Mouse (Mus musculus) bone marrow, adult 2 months (tissue): ENCODE measurements at regions not wholly inside any gene's neighbourhood (a gene's known extent, or its start where the extent isn't known, plus 50 kb on each side); places are given as distances from the start of the nearest gene placed in this dataset.

ENCODE experiments used
- H3K27ac ChIP-seq: fragments of 200-500 bp; 2 replicates; pipeline ENCODE4 v1.5.1; 2012; ENCODE audit warnings: low read depth, mild to moderate bottlenecking, control low read depth, inconsistent platforms, low read length; ENCODE audit not compliant: control insufficient read depth, poor library complexity, insufficient read depth
- H3K4me1 ChIP-seq: fragments of 200-500 bp; 2 replicates; pipeline ENCODE4 v1.6.1; 2011; ENCODE audit warnings: low read length; ENCODE audit not compliant: control insufficient read depth, insufficient read depth
- H3K4me3 ChIP-seq: fragments of 200-500 bp; replicated peaks from 2 replicates; pipeline ENCODE3; 2011; ENCODE audit warnings: mild to moderate bottlenecking, low read depth, low read length, control low read depth; ENCODE audit not compliant: control insufficient read depth
- CTCF ChIP-seq: fragments of 200-500 bp; IDR thresholded peaks from 2 replicates; pipeline ENCODE4 v1.5.1; 2011; ENCODE audit warnings: low read length, control low read depth; ENCODE audit not compliant: control insufficient read depth, insufficient read depth
- POLR2A ChIP-seq: fragments of 200-500 bp; IDR thresholded peaks from 2 replicates; pipeline ENCODE4 v1.6.1; 2011; ENCODE audit warnings: low read depth, mild to moderate bottlenecking, control low read depth, low read length, borderline replicate concordance; ENCODE audit not compliant: control insufficient read depth
- WGBS: fragments of 180-500 bp; shearing (Covaris S2); methylation state at CpG from one replicate; pipeline ENCODE4 v1.1.7; 2018; 5-methylcytosine and 5-hydroxymethylcytosine counted together

- TF ChIP-seq POLR2A (no peak), CTCF (no peak)
- no peak overlapping the region for H3K27ac ChIP-seq
- 43% methylated on average over 13 of the region's 13 CpGs for WGBS
- no peaks in the 10 kb centered on the region for H3K4me1 ChIP-seq
- H3K4me3 ChIP-seq: no peak overlapping the region
These were observed 78.1 kb upstream of the Spin1 start for GRCm38 (mm10) chr13:51022401-51023250.

GRCm38 (mm10) chr13:51023271-51023670 lies 77.4 kb upstream of the Spin1 start:
- Histone ChIP-seq H3K4me3 (no peak overlapping the region), H3K27ac (no peak overlapping the region), H3K4me1 (no peaks in the 10 kb centered on the region)
- TF ChIP-seq POLR2A (no peak), CTCF (no peak)
- WGBS: 62% methylated on average over 11 of the region's 11 CpGs

GRCm38 (mm10) chr13:51026311-51026918 lies 74.3 kb upstream of the Spin1 start:
- TF ChIP-seq CTCF (no peak), POLR2A (no peak)
- WGBS: 48% methylated on average over 6 of the region's 6 CpGs

GRCm38 (mm10) chr13:51037850-51038450 lies 62.7 kb upstream of the Spin1 start:
- H3K27ac ChIP-seq: no peak overlapping the region
- TF ChIP-seq POLR2A: no peak
- TF ChIP-seq CTCF: no peak
- 86% methylated on average over 13 of the region's 13 CpGs for WGBS
- no peaks in the 10 kb centered on the region for H3K4me1 ChIP-seq
- H3K4me3 ChIP-seq: no peak overlapping the region

More at GRCm38 (mm10) chr13:51026311-51026918, 74.3 kb upstream of the Spin1 start:
- Histone ChIP-seq H3K27ac (no peak overlapping the region), H3K4me1 (no peaks in the 10 kb centered on the region), H3K4me3 (no peak overlapping the region)

GRCm38 (mm10) chr13:51038955-51039354 lies 61.7 kb upstream of the Spin1 start:
- Histone ChIP-seq H3K27ac (no peak overlapping the region), H3K4me3 (no peak overlapping the region), H3K4me1 (no peaks in the 10 kb centered on the region)
- TF ChIP-seq CTCF: no peak
- 84% methylated on average over 4 of the region's 4 CpGs for WGBS

GRCm38 (mm10) chr13:51041121-51041520 lies 59.6 kb upstream of the Spin1 start:
- Histone ChIP-seq H3K4me1 (no peaks in the 10 kb centered on the region), H3K4me3 (no peak overlapping the region), H3K27ac (no peak overlapping the region)
- no peak for TF ChIP-seq POLR2A
- TF ChIP-seq CTCF: no peak
- 51% methylated on average over 2 of the region's 2 CpGs for WGBS

GRCm38 (mm10) chr13:51042881-51043402 lies 57.7 kb upstream of the Spin1 start:
- Histone ChIP-seq H3K27ac (no peak overlapping the region), H3K4me1 (no peaks in the 10 kb centered on the region), H3K4me3 (no peak overlapping the region)
- no peak for TF ChIP-seq POLR2A
- TF ChIP-seq CTCF: no peak
- 80% methylated on average over 9 of the region's 9 CpGs for WGBS
